Mouse (Mus musculus) ovary, adult 18-20 months (tissue): ENCODE results near the gene Thumpd1.
"Not testable (repeated sequence)": the region's sequence is repeated elsewhere in the genome, so short reads cannot be mapped to it uniquely, and the experiment has no call there.

Experiments
- DNase-seq: peaks from one replicate; pipeline ENCODE4 v3.0.0; 2022; ENCODE audit warnings: low spot score, mixed read lengths

Gene Thumpd1

DNA sequence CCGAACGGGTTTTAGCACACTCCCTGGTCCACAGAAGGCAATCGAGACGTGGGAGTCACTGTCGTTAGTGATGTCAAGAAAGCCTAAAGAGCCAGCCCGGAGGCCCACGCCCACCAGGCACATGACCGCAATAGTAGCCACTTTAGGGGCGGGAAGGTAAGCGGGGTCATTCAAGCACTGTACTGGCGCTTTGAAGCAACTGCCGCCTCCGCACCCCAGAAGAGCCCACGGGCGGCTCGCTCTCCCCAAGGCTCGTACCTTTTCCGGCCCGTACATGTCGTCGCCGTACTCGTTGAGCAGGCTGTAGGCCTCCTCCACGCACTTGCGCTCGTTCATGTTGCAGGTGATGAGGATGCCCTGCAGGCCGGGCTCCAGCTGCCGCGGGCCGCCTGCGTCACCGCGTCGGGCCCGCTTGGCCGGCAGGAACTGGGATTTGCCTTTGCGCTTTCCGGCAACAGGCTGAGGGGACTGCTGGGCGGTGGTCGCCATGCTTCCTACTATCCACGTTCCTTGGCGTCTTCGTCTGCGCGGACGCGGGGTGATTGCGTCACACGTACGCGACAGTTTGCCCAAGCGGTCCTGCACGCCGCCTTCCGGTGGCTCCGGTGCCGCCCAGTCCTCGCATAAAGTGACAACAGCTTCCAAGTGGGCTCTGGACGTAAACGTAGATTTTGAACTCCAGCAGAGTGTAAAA lies at the start of gene Thumpd1:
Thumpd1 (minus strand) TSS at position 546 of the 694 bp plus-strand sequence.
- peak; percentile 80 for DNase-seq

DNA sequence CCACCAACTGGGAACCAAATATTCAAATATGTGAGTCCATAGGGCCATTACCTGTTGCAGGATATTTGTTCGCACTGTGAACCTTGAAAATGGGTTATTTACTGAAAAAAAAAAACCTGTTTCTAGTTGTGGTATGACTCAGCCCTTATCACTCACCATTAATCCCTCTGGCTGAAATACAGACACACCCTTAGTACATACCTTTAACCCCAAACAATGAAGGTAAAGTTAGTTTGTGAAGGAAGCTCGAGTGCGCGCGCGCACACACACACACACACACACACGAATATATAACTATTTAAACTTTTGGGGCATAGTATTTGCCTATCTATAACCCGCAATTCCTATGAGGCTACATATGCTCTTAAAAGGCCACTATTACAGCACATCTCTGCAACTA lies 49.3 kb upstream of the Thumpd1 start:
- no peak for DNase-seq

DNA sequence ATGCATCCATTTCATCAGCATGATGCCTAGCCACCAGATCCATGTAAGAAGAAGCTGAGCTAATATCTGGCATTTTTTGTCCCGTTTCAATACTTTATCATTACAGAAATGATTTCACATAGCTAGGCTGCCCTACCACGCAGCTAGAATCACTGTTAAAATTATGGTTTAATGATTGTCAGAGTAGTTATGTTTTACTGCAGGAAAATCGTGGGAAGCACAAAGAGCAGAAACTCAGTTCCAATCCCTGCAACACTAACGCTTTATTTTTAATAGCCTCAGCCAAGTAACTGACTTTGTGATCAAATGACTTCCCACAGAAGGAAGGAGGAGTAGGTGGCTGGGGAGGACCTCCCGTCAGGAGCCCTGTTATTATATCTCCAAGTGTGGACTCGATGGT lies 46.4 kb upstream of the Thumpd1 start:
- DNase-seq, result no peak

DNA sequence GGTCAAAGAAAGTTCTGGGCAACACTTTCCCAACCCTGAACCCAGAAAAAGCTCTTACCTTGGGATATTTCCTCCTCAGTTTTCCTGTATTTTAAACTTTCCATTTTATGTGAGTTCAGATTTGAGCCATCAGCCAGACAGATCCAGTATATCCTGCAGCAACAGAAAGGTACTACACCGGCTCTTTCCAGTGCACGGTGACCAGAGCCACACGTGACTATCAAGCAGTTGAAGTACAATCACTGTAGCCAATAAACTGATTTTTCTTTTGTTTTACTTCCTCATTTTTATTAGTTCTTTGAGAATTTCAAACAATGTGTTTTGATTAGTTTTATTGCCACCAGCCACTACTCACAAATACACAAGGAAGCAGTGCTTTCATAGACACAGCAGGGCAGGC lies 43.8 kb upstream of the Thumpd1 start:
- no peak for DNase-seq

DNA sequence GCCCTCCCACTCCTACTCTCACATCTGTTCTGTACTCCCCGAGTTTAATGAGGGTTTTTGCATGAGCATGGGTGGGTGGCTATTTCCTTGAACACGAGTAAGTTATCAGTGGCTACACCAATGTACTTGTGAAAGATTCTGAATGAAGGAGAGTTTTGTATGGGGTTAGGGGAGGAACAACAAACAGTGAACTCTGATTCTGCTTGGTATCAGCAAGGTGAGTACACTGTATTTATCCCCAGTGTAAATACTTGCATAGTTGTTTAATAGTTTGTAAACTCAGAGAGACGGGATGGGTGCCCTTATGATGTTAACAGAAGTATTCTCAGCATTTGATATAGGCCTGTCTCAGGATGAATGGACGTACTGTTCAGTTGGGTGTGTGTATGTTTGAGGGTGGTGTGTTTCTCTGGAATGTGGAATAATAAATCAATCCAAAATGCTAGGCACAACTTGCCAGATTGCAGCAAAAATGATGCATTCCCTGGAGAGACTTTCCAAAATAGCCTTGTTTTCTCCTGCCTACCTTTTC lies 41.6 kb upstream of the Thumpd1 start:
- DNase-seq, result no peak

DNA sequence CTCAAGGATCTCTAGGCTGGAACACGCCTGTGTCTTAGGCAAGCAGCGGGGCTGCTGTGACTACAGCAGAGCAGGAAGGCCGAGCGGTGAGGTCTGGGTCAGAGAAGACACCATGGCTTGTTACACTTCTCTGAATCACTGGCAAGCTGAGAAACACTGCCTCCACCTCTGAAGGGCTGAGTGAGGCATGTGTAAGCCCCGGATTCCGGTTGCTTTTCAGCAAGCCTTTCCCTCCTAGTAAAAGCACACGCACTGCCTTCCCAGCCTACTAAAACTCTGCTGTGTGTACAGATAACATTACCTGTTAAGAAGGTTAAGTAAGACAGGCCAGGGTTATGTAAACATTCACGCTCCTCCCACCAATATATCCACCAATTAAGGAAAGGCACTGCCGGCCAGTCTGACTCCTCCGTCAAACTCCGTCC lies 39.9 kb upstream of the Thumpd1 start, which contains the start of gene Acsm3:
Acsm3 (plus strand) TSS at position 397 of the 425 bp plus-strand sequence.
- DNase-seq, result no peak

DNA sequence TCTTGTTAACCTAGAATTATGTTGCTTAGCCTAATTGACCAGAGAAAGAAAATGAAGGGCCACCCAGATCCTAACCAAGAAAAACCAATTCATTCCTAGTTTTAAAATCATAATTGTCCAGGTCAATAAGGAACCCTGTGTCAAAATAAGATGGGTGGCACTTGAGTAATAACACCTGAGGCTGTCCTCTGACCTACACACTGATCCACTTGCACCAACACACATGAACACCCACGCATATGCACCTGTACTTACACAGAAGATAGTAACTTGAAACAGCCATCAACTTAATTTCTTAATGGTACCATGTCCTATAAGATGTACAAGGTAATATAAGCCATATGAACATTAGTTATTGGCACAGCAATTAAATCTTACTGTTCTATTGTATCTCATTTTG lies 33.1 kb upstream of the Thumpd1 start:
- DNase-seq, result no peak

DNA sequence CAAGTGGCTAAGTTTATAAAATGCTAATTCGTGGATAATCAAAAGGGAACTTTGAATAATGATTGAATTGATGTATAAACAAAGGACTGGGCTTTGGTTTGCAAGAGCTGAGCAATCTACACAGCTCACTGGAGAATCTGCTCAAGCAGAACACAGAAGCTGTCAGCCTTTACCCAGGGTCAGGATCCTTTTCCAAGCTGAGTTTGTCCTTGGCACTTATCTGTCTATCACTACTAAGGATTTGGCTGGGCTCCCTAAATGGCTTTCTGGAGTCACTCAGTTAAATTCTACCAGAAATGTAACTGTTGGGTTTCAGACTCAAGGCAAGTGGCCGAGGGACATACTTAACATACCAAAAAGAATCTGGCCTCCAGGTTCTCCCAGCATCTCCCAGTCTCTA lies 29.3 kb upstream of the Thumpd1 start:
- DNase-seq, result peak; percentile 34

DNA sequence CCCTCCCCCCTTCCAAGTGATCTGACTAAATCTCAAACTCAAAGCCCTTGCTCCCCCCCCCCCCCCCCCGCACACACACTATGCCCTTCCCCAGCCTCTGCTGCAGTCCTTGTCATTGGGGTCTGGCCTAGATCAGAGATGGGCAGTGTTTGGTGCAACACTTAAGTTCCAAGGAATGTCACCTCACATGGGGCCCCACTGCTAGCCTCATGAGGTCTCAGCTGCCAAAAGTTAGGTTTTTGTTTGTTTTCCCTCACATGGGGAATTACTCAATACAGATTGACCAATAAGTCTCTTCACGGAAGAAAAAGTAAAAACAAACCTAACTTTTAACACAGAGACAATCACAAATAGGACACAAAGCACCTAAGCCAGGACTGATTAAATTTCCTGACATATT lies 28.2 kb upstream of the Thumpd1 start:
- no peak for DNase-seq

DNA sequence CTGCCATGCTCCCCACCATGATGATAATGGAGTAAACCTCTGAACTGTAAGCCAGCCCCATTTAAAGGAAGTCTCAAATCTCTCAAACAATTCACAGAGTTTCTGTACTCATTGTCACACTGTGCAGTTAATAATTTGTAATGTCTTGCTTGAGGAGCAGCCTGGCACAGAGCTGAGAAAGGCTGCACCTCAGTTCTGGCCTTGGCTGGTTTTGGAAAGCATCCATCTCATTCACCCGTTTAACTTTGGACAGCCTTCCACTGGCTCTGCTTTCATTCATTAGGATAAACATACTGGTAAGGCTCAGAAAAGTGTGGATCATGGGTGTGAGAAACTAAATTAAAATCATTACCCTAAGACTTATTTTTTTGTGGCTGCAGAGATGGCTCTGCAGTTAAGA lies 25.3 kb upstream of the Thumpd1 start:
- no peak for DNase-seq

DNA sequence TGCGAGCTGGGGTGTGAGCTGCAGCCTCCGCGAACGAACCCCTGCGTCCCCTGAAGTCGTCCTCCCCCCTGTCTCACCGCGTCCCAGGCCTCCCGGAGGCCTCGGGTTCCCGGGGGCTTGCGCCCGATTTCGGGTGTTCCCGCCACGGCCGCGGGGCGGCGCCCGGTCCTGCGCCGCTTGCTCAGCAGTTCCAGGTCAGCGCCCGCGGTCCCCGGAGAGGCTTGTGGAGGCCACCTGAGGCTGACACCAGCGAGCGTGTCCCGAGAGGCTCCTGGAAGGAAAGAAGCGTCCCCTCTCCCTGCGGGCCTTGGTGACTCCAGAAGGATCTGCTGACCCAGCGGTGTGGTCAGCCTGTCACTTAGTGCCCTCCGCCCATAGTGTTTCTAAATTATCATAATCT lies 23.7 kb upstream of the Thumpd1 start:
- DNase-seq, result no peak

DNA sequence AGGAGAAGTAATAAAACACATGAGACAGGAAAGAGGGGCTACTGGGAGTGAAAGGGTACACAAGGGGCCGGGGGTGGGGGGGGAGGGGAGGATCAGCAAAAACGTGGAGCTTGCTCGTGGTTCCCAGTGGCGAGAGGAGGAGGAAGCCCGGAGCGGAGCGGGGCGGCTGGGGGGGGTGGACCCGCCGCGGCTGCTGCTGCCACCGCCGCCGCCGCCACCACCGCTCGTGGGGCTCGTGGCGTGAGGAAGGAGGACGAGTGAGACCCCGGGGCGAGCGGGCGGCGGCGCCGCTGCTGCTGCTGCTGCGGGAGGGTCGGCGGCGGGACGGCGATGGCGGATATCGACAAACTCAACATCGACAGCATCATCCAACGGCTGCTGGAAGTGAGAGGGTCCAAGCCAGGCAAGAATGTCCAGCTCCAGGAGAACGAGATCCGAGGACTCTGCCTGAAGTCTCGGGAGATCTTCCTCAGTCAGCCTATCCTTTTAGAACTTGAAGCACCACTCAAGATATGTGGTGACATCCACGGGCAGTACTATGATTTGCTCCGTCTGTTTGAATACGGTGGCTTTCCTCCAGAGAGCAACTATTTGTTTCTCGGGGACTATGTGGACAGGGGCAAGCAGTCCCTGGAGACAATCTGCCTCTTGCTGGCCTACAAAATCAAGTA lies 19.3 kb upstream of the Thumpd1 start:
- DNase-seq, result not testable (repeated sequence)

DNA sequence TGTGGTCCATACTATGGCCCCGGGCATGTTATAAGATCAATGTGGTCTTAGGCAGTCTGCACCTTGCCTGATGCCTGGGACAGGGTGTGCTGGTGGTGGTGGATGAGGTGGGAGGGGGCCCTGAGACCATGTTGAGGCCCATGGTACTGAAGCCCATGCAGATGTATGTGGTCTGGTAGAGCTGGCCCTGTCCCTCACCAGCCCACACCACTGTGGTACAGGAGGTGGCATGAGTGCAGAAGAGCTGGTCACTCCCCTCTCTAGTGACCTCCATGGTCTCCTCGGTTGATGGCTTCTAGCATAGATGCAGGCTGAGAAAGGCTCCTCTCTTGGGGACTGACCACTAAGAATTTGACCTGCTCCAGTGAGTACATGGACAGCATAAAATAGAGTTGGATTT lies 18.3 kb upstream of the Thumpd1 start:
- DNase-seq, result no peak

DNA sequence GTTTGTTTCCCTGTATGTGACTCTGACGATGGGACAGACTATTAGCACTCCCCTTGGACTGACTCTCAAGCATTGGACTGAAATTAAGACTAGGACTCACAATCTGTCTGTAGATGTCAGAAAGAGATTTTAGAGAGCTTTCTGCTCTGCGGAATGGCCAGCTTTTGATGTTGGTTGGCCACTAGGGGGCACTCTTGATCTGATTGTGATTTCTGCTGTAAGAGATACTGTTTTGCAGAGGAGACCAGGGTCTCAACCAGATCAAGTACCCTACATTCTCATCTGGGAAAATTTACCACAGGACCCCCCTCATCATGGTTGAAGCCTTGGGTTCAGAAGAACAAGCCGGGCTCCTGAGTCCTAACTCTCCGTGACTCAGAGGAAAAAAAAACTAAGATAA lies 10.7 kb upstream of the Thumpd1 start:
- DNase-seq, result not testable (repeated sequence)

DNA sequence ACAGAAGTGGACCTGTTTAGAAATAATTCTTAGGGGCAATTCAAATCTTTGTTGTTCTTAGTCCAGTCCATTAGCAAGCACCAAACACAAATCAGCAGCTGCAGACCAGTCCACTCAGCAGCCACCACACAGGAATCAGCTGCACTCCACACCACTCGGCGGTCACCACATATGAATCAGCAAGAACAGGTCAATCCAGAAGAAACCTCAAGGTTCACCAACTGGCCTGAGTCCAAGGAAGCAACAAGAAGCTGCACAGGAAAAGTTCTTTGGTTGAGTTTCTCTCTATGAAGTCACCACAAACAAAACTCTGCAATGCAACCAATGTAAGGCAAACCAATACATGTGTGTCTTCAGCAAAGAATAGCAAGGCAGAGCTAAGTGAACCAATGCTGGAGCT lies 7.0 kb upstream of the Thumpd1 start:
- no peak for DNase-seq

DNA sequence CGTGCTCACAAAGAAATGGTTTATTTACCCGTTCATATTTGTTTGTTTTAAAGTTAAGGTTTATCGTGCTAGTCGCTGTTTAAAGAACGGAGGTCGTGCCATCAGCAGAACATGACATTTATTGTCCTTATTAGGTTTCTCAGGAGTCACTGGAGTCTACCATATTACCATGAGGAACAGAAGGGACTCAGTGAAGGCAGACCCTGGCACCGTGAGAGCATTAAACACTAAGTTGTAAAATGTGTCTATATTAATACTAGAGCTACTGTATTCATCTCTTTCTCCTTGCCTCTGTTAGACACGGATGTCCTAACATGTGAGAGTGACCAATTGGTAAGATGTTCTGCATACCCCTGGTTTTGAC lies 331 bp upstream of the Thumpd1 start:
- DNase-seq, result no peak

DNA sequence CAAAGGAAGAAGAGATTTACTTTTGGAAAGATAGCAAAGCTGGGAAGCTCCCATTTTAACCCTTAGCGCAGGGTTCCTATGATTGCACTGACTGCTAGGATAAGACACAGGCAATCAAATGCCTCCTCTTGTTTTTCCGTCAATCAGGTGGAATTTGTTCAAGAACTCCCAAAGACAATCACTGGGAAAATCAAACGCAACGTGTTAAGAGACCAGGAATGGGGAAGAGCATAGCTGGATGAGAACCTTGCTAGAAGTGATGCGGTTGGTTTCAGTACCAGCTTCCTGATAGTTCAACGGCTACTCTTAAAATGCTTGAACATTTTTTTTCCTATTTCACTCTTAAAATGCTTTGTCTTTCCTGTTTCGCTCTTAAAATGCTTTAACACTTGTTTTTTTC lies 6.5 kb downstream of the Thumpd1 start:
- DNase-seq, result no peak

DNA sequence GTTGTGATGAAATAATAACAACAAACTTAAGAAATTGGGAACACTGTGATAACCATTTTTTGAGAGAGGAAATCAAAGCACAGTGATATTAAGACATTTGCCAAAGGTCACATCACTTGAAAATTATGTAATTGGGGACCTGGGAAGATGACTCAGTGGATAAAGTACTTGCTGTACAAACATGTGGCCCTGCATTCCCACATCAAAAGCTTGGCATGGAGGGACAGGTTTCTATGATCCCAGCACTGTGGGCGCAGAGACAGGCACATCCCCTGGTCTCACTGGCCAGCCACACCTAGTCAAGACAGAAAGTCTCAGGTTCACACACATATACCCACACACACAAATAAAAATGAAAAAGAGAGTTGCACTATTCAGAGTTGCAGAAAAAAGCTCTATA lies 25.7 kb downstream of the Thumpd1 start:
- no peak for DNase-seq

DNA sequence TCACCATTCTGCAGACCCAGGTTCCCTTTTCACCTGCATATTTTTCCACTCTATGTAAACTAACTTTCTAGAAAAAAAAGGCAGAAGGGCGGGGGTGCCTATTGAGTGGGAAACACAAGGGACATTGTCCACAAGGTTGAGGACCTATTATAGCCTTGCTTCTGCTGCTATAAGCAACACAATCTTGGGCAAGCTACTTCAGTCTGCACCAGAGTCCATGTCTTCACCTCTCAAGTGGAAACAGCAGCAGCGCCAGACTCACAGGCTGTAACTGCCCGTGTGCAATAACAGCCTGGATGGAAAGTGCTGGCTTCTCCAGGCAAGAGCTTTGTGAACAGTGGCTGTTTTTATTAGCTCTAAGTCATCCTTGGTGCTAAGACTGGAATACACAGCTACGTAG lies 28.3 kb downstream of the Thumpd1 start:
- no peak for DNase-seq

DNA sequence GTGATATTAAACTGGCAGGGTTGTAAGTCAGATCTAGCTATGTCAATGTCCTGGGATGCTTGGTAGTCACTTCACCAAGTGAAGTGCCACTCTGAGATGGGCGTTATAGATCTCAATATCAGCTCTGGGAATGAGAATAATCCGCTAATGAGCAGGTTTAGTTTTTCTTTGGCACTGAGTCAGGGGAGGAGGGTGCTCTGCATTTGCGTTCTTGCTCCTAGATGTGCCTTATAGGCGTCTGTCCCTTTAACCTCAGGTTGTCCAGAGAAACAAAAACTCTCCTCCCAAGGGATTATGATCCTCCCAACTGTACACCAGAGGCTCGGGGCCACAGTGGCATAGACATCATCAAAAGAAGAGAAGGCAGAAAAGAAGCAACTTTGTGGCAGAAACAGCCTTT lies 30.9 kb downstream of the Thumpd1 start, which contains the start of gene Acsm4:
Acsm4 (plus strand) TSS at position 301 of the 400 bp plus-strand sequence.
- DNase-seq, result no peak

DNA sequence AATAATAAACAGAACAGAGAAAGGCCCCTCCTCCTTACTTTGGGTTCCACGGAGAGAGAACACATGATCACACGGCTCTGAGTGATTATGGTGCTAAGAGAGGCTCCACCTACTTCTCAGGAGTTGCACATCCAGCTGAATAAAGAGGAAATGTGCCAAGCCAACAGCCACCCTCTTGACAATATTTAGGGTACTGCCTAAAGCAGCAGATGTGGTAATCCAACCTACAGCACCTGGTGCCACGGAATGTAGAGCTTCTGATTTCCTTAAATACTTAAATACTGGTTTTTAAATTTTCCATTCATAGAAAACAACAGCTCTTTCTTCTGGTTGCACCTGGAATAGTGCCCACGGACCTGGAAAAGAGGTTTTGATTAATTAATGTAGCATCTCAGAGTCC lies 37.9 kb downstream of the Thumpd1 start:
- DNase-seq, result no peak

DNA sequence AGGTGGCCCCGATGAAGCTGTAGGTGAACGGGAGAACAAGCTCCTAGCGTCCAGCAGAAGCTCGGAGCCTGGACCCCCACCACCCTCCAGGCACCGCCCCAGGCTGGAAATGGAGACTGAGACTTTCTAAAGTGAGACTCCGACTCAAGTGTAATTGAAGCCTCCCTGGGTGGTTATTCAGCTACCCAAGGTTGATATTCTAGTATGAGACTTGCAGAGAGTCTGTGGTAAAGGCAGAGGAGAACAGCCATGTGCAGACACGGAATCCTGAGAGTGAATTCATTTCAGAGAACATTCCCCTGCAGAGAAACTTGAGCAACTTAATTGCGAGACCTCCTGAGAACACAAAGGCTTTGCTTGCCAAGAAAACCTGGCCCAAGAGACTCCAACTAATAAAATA lies 40.5 kb downstream of the Thumpd1 start:
- DNase-seq, result no peak

DNA sequence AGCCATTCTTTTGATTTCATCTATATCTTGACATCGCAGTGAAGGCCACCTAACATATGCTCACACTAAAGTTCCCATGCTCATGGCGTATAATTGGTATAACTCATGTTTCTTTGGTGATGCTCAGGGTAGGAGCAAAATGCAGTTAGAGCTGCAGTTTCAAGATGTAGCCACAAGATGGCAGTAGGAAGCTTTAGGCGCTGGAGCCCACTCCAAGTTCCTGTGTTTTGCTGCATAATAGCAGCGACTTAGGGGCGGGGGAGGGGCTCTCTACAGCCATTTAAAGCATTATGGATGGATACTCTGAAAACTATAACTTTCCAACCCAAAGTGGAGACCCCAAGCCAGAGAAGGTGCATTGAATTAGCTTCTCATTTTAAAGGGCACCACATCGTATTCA lies 47.1 kb downstream of the Thumpd1 start:
- no peak for DNase-seq

DNA sequence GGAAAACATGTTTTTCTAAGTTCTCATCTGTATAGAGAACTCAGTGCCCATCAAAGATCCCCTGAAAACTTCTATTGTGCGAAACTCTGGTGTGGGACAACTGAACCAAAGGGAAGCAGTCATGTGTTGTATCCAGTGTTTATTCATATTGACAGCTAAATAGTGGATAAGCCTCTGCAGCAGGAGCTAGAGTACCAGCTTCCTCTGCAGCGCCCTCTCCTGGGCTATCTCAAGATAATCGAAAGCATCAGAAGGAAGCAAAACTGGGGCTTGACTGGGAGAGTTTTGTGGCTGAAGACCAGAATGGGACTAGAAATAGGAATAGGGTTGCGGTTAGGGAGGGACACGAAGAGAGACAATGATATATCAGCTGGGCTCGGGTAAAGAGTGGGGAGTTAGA lies 49.7 kb downstream of the Thumpd1 start:
- DNase-seq, result no peak
